Comparison of ENCODE assay signal across 8 mouse cellular contexts in genomic region chr9:62284266-62284665, GRCm38 (mm10). TPM values are rescaled to one million over a fixed set of nuclear protein-coding genes. Genes with fewer than 3 reads are reported as not detected.
DNase-seq lines count a peak whose midpoint lies in the region; ATAC-seq lines count a peak whose summit lies in the region.
"Had no signal": no experiment of that assay in that cellular context is flagged by ENCODE, and none has a peak within 500 bp of the region (broad histone marks: within the 10 kb centered on the region; RNA-seq: fewer than 3 reads in every experiment).

No protein-coding gene starts in this region.

- intact Hi-C loops in left cerebral cortex, postnatal 10 days (cut with DNase I), result loop anchor here (10.0 kb wide), 1 partner anchor 841 kb away; no protein-coding TSS in a partner anchor

- peak; percentile 95 for ATAC-seq in frontal cortex, adult (ENCODE audit: low TSS enrichment)

- peak; percentile 17 for DNase-seq in urinary bladder, postnatal 14 days (ENCODE audit: low spot score)
- no peak for DNase-seq in urinary bladder, postnatal 10 days (ENCODE audit: low spot score)
- DNase-seq in left cerebral cortex, postnatal 10 days (ENCODE audit: extremely low spot score in 1 of 2, low spot score in 2 of 2), result peak; percentile 48 to 57
- DNase-seq in thymus, adult 18-20 months, result no peak
- no peak for DNase-seq in gastrocnemius, adult 8-10 months (ENCODE audit: low spot score in 2 of 2)
- no peak for DNase-seq in kidney, postnatal 10 days
- DNase-seq: embryo, embryonic 11 days had no signal

RNA-seq across cellular contexts. Expression of gene Spesp1, which starts 2.3 kb away (rescaled TPM):
- not detected for total RNA-seq in left cerebral cortex, postnatal 10 days (2021)
- not detected for total RNA-seq in gastrocnemius, adult 8-10 months (2022)

RNA-seq across cellular contexts. Expression of gene Anp32a, which starts 56.8 kb away (rescaled TPM):
- total RNA-seq in left cerebral cortex, postnatal 10 days (2021), result 100 to 1,000 TPM; 232 to 233 TPM
- total RNA-seq in gastrocnemius, adult 8-10 months (2022), result 10 to 100 TPM; 56.9 to 73.2 (median 69.1) TPM

Comparison
In these comparisons a context has a peak if more than half of its experiments do, and no peak if none do; other contexts are left out.
1. DNase-seq: peak in urinary bladder, postnatal 14 days (single experiment) and left cerebral cortex, postnatal 10 days (2 of 2); none in urinary bladder, postnatal 10 days (single experiment), thymus, adult 18-20 months (0 of 2), gastrocnemius, adult 8-10 months (0 of 2) and kidney, postnatal 10 days (single experiment).